Mouse (Mus musculus): ENCODE measurements around the gene Nol3. TPM values are rescaled to one million over a fixed set of nuclear protein-coding genes. Genes with fewer than 3 reads are reported as not detected.
"Not testable (repeated sequence)": the region's sequence is repeated elsewhere in the genome, so short reads cannot be mapped to it uniquely, and the experiment has no call there.

Gene Nol3
- polyA plus RNA-seq, 1 experiment from 2014 or later = 5.2 TPM

DNA sequence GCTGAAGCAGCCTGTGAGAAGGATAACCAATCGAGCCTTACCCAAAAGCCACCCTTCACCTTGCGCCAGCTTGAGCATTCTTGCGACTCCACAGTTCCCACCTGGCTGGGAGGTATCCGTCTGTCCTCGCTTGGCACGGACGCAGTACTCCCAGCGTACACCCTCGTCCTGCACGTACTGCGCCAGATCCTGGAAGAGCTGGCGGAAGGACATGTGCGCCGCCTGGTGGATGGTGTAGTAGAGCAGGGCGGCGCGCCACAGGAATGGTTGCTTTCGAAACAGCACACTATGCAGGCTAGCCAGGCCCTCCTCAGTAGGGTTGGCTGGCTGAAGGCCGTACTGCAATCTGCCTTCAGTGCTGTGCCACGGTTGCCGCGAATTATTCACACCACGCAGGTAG lies 7.1 kb downstream of the Nol3 start:
- peak; percentile 40 for ATAC-seq (replicated peaks; ENCODE audit: extremely low read depth, insufficient read depth, low FRiP score)
- peaks cover 9% of the 10 kb centered on the region for H3K27me3 ChIP-seq (ENCODE audit: control insufficient read depth, insufficient read depth, low read length)
- whole genome bisulfite sequencing = 23% methylated on average over 23 of the region's 23 CpGs
- no peak overlapping the region for H3K4me3 ChIP-seq (ENCODE audit: low read length)
- H3K9me3 ChIP-seq (replicated peaks; ENCODE audit: control insufficient read depth, low read length) = no peaks in the 10 kb centered on the region
- no peak overlapping the region for H3K27ac ChIP-seq (ENCODE audit: low read length)
- no peak overlapping the region for H3K4me2 ChIP-seq (ENCODE audit: low read depth, low read length)
- H3K4me1 ChIP-seq (ENCODE audit: control insufficient read depth, insufficient read depth, low read length) = no peaks in the 10 kb centered on the region
- H3K9ac ChIP-seq (ENCODE audit: low read length) = no peak overlapping the region
- no peaks in the 10 kb centered on the region for H3K36me3 ChIP-seq (ENCODE audit: control insufficient read depth, insufficient read depth)

DNA sequence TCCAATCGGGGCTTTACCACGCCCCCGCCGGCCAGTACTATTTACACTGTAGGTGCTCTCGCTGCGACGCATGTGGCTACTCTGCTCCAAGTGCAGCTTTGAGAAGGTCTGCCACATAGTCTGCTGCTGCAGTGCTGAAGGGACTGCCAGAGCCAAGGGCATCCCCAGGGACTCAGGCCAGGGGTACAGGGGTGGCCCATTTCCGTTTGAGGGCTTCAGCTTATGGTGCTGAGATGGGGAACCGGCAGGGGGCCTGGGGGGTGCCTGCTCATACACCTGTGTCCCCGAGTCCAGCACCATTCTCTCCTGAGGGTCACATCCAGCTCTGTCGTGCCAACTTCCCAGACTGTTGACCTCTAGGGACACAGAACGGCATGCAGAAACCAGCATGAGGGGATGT lies 9.6 kb downstream of the Nol3 start:
- H3K36me3 ChIP-seq (ENCODE audit: control insufficient read depth, insufficient read depth) = no peaks in the 10 kb centered on the region
- peaks cover 4% of the 10 kb centered on the region; the same call in 1 of the 2 replicates for H3K27me3 ChIP-seq (ENCODE audit: control insufficient read depth, insufficient read depth, low read length)
- no peak overlapping the region for H3K9ac ChIP-seq (ENCODE audit: low read length)
- no peak overlapping the region for H3K4me2 ChIP-seq (ENCODE audit: low read depth, low read length)
- no peaks in the 10 kb centered on the region for H3K9me3 ChIP-seq (replicated peaks; ENCODE audit: control insufficient read depth, low read length)
- no peak overlapping the region for H3K27ac ChIP-seq (ENCODE audit: low read length)
- H3K4me3 ChIP-seq (ENCODE audit: low read length) = no peak overlapping the region
- WGBS = 43% methylated on average over 12 of the region's 12 CpGs
- peaks cover 11% of the 10 kb centered on the region for H3K4me1 ChIP-seq (ENCODE audit: control insufficient read depth, insufficient read depth, low read length)
- ATAC-seq (replicated peaks; ENCODE audit: extremely low read depth, insufficient read depth, low FRiP score) = no peak

DNA sequence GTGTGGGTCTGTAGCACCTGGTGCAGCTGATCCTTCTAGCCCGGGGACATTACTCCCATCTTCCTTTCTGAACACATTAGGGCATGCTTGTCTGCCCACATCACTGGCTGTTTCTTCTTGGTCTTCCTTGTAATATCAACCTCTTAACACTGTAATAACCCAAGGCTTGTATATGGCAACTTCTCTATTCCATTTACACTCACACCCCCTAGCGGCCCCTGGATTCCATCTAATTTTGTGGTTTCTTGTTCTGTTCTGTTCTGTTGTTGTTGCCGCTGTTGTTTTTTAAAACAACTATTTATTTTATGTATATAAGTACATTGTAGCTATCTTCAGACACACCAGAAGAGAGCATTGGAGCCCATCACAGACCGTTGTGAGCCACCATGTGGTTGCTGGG lies 11.0 kb downstream of the Nol3 start:
- H3K4me3 ChIP-seq (ENCODE audit: low read length) = no peak overlapping the region
- ATAC-seq (replicated peaks; ENCODE audit: extremely low read depth, insufficient read depth, low FRiP score) = no peak
- H3K4me2 ChIP-seq (ENCODE audit: low read depth, low read length) = no peak overlapping the region
- peaks cover 14% of the 10 kb centered on the region for H3K4me1 ChIP-seq (ENCODE audit: control insufficient read depth, insufficient read depth, low read length)
- no peaks in the 10 kb centered on the region for H3K9me3 ChIP-seq (replicated peaks; ENCODE audit: control insufficient read depth, low read length)
- peaks cover 6% of the 10 kb centered on the region; the same call in 1 of the 2 replicates for H3K27me3 ChIP-seq (ENCODE audit: control insufficient read depth, insufficient read depth, low read length)
- no peak overlapping the region for H3K27ac ChIP-seq (ENCODE audit: low read length)
- H3K36me3 ChIP-seq (ENCODE audit: control insufficient read depth, insufficient read depth) = no peaks in the 10 kb centered on the region
- no peak overlapping the region for H3K9ac ChIP-seq (ENCODE audit: low read length)
- 86% methylated on average over 4 of the region's 4 CpGs for WGBS

DNA sequence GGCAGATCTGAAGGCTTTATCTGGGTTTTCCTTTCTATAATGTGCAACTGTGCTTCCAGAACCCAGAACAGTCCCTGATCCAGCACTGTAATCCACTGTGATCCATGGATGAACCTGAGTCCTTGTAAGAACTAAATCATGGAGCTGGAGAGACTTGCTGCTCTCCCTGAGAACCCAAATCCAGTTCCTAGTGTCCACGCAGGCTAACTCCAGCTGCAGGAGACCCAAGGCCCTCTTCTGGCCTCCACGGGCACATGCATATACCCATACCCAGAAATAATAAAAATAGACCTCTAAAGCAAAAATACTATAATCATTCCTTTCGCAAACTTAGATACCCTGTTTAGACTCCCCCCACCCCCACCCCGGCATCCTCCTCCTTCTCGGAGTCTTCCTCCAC lies 12.3 kb downstream of the Nol3 start:
- Histone ChIP-seq H3K27ac (ENCODE audit: low read length) (no peak overlapping the region), H3K36me3 (ENCODE audit: control insufficient read depth, insufficient read depth) (no peaks in the 10 kb centered on the region), H3K9me3 (replicated peaks; ENCODE audit: control insufficient read depth, low read length) (no peaks in the 10 kb centered on the region), H3K4me2 (ENCODE audit: low read depth, low read length) (no peak overlapping the region; the same call in 1 of the 2 replicates), H3K27me3 (ENCODE audit: control insufficient read depth, insufficient read depth, low read length) (peaks cover 6% of the 10 kb centered on the region; the same call in 1 of the 2 replicates), H3K4me1 (ENCODE audit: control insufficient read depth, insufficient read depth, low read length) (peaks cover 14% of the 10 kb centered on the region), H3K9ac (ENCODE audit: low read length) (no peak overlapping the region), H3K4me3 (ENCODE audit: low read length) (no peak overlapping the region)
- no peak for ATAC-seq (replicated peaks; ENCODE audit: extremely low read depth, insufficient read depth, low FRiP score)
- 87% methylated on average over 5 of the region's 5 CpGs for WGBS

DNA sequence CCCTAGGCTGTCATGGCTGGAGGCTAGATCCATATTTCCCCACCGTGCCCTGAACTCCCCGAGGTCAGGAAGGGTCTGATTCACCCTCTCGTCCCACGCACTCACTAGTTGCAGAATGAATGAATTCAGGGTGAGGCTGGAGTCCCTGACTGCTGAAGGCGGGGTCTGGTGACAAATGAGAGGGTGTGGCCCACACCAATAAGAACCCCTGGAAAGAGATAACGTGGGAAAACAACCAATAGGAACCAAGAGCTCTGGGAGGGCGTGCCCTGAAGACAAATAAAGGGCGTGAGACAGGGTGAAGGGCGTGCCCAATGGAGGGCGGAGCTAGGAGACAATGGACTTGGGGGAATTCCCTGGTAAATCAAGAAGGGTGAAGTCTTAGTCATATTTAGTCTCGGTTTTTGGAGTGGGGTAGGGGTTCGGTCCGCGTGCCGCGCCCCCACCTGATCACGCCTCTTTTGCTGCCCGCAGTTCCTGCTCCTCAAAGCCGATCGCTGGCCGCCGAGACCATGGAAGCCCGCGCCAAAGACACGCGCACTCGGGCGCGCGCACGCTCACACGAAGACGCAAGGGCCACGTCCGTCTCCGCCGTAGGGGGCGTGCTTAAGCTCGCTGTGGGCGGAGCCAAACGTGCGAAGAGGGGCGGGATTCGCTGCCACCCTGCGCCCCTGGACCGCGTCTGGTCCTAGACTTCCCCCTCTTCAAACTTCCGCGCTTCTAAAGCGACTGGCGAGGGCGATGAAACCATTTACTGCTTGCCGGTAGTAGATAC lies 13.2 kb downstream of the Nol3 start:
- WGBS = under 1% methylated on average over 53 of the region's 53 CpGs
- H3K27me3 ChIP-seq (ENCODE audit: control insufficient read depth, insufficient read depth, low read length) = peaks cover 6% of the 10 kb centered on the region; the same call in 1 of the 2 replicates
- peak overlapping the region; percentile 80 for H3K27ac ChIP-seq (ENCODE audit: low read length)
- no peaks in the 10 kb centered on the region for H3K36me3 ChIP-seq (ENCODE audit: control insufficient read depth, insufficient read depth)
- H3K9ac ChIP-seq (ENCODE audit: low read length) = peak overlapping the region; percentile 76
- H3K4me3 ChIP-seq (ENCODE audit: low read length) = peak overlapping the region; percentile 65
- peaks cover 14% of the 10 kb centered on the region for H3K4me1 ChIP-seq (ENCODE audit: control insufficient read depth, insufficient read depth, low read length)
- H3K9me3 ChIP-seq (replicated peaks; ENCODE audit: control insufficient read depth, low read length) = no peaks in the 10 kb centered on the region
- peak; percentile 88 for ATAC-seq (replicated peaks; ENCODE audit: extremely low read depth, insufficient read depth, low FRiP score)
- H3K4me2 ChIP-seq (ENCODE audit: low read depth, low read length) = peak overlapping the region; percentile 89

DNA sequence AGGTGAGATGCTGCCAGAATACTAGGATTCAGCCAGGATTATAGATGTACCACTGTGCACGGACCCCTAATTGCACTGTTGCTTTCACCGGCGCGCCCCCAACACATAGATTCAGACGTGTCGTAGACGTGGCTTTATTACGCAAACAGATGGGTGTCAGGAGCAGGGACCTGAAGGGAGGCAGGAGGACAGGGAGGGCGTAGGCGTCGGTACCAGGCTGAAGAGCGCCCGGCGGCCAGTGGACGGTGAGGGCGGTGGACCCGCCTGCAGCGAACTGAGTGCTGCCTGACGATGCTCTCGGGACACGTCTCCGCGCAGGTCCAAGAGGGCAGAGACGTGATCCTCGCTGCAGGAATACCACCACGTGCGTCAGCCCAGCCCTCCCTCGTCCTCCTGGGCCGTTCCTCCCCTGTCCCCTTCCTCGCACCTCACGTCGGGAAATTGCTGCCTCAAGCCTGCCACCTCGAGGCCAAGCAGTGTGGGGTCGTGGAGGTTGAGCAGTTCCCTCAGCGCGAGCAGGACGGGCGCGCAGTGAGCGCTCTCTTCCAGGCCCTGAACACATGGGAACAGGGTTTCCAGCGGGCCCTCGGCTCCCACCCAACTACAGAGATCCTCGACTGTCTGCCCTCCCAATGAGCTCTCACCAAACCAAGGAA lies 14.0 kb downstream of the Nol3 start, which contains the start of gene 4931428F04Rik:
Gene 4931428F04Rik, minus strand, starts transcription at position 60 of the 656 bp plus-strand sequence.
- 3% methylated on average over 43 of the region's 43 CpGs for WGBS

DNA sequence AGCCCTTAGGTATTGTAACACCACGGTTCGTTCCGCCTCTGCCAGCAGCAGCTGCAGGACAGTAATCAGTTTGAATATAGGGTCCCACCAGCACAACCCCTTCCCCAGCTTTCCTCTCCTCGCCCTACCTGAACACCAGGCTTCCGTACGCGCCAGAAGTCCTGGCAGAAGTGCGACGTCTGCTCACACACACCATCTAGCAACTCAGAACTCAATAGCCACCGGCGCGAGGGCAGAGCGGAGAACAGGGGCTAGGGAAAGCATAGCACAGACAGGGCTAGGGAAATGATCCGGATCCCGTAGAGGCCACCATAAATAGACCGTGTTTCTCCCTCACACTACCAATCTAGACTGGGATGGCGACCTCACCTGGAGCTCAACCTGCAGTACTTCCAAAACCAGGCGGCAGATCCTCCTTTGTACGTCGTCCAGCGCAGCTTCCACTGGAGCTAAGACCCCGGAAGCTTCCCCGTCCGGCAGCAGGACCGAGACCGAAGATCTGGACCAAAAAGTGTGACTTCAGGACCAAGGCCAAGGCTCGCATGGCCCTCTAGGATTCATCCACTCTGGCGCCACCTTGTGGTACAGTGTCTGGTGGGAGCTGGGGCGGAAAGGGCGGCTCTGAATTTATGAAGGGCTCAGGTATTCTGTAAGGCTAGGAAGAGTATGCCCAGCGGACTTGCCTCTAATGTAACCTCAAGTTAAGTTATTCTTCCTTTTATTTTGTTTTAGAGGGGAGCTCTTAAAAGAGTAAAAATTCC lies 14.8 kb downstream of the Nol3 start:
- H3K4me3 ChIP-seq (ENCODE audit: low read length) = peak overlapping the region; percentile 22
- ATAC-seq (replicated peaks; ENCODE audit: extremely low read depth, insufficient read depth, low FRiP score) = no peak
- H3K27ac ChIP-seq (ENCODE audit: low read length) = no peak overlapping the region

More for the DNA sequence above, 14.0 kb downstream of the Nol3 start, which contains the start of gene 4931428F04Rik:
- ATAC-seq (replicated peaks; ENCODE audit: extremely low read depth, insufficient read depth, low FRiP score) = peak; percentile 5; the same call in 1 of the 2 replicates
- Histone ChIP-seq H3K9me3 (replicated peaks; ENCODE audit: control insufficient read depth, low read length) (no peaks in the 10 kb centered on the region), H3K4me3 (ENCODE audit: low read length) (peak within 1 kb of the TSS; percentile 65), H3K36me3 (ENCODE audit: control insufficient read depth, insufficient read depth) (no peaks in the 10 kb centered on the region), H3K4me1 (ENCODE audit: control insufficient read depth, insufficient read depth, low read length) (peaks cover 14% of the 10 kb centered on the region), H3K4me2 (ENCODE audit: low read depth, low read length) (peak within 1 kb of the TSS; percentile 89), H3K27ac (ENCODE audit: low read length) (peak within 1 kb of the TSS; percentile 80), H3K9ac (ENCODE audit: low read length) (peak within 1 kb of the TSS; percentile 76), H3K27me3 (ENCODE audit: control insufficient read depth, insufficient read depth, low read length) (peaks cover 6% of the 10 kb centered on the region; the same call in 1 of the 2 replicates)

DNA sequence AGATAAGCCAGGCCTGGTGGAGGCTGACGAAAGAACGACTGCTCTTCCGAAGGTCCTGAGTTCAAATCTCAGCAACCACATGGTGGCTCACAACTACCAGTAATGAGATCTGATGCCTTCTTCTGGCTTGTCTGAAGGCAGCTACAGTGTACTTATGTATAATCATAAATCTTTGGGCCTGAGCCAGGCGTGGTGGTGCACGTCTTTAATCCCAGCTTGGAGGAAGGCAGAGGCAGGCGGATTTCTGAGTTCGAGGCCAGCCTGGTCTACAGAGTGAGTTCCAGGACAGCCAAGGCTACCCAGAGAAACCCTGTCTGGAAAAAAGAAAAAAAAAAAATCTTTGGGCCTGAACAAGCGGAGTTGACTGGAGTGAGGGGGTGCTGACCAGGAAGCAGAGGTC lies 15.4 kb downstream of the Nol3 start:
- not testable (repeated sequence) for H3K9me3 ChIP-seq (replicated peaks; ENCODE audit: control insufficient read depth, low read length); H3K27me3 ChIP-seq (ENCODE audit: control insufficient read depth, insufficient read depth, low read length); H3K9ac ChIP-seq (ENCODE audit: low read length); H3K4me3 ChIP-seq (ENCODE audit: low read length); H3K36me3 ChIP-seq (ENCODE audit: control insufficient read depth, insufficient read depth); H3K27ac ChIP-seq (ENCODE audit: low read length); ATAC-seq (replicated peaks; ENCODE audit: extremely low read depth, insufficient read depth, low FRiP score); H3K4me2 ChIP-seq (ENCODE audit: low read depth, low read length)
- WGBS = 76% methylated on average over 8 of the region's 8 CpGs
- H3K4me1 ChIP-seq (ENCODE audit: control insufficient read depth, insufficient read depth, low read length) = peaks cover 14% of the 10 kb centered on the region

More for the DNA sequence above, 14.8 kb downstream of the Nol3 start:
- Histone ChIP-seq H3K9me3 (replicated peaks; ENCODE audit: control insufficient read depth, low read length) (no peaks in the 10 kb centered on the region), H3K4me2 (ENCODE audit: low read depth, low read length) (peak overlapping the region; percentile 89), H3K4me1 (ENCODE audit: control insufficient read depth, insufficient read depth, low read length) (peaks cover 14% of the 10 kb centered on the region), H3K27me3 (ENCODE audit: control insufficient read depth, insufficient read depth, low read length) (peaks cover 6% of the 10 kb centered on the region; the same call in 1 of the 2 replicates), H3K9ac (ENCODE audit: low read length) (no peak overlapping the region), H3K36me3 (ENCODE audit: control insufficient read depth, insufficient read depth) (no peaks in the 10 kb centered on the region)
- WGBS = 10% methylated on average over 31 of the region's 31 CpGs

All from heart, embryonic 16.5 days (tissue).